Mouse (Mus musculus): ENCODE data around the gene Dnph1. TPM values are rescaled to one million over a fixed set of nuclear protein-coding genes. Genes with fewer than 3 reads are reported as not detected.

The Dnph1 gene
- polyA plus RNA-seq, 1 experiment, result 11.5 TPM

DNA sequence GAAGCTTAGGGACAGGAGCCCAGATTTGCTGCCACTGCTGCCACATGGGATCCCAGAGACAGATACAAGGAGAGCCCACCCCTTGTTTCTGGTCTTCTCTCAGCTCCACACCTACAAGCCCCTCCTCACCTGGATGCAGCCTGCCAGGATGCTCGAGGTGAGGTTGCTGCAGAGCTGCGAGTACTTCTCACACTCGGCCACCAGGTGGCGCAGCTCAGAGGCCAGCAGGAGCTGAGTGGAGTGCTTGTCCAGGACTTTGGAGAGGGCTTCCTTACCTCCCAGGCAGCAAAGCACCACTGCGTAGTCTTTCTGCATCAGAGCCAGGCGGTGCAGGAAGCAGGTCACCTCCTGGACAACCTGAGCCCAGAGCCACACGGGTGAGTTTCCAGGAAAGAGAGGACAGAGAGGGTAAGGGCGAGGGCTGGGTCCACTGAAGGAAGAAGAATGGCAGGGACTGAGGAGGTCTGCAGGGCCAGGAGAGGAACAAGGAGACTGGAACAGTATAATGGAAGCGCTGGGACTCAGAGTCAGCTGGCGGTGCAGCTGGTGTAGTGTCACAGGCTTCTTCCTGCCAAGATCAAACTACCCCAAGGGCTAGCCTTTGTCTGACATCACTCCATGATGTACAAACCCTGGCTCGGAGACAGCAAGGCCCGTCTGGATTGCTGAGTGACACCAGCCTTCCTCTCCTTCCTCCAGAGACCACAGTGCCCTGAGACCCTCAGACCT is 29.2 kb downstream of the Dnph1 start:
- no peak overlapping the region for H3K4me3 ChIP-seq (replicated peaks; ENCODE audit: control insufficient read depth, low read depth, low read length)
- H3K4me1 ChIP-seq (ENCODE audit: control insufficient read depth, insufficient read depth, low read length), result no peaks in the 10 kb centered on the region; the same call in 1 of the 2 replicates
- TF ChIP-seq CTCF (IDR thresholded peaks at IDR 0.05; ENCODE audit: control insufficient read depth, insufficient read depth, low read length), result peak; percentile 95
- no peak for TF ChIP-seq POLR2A (IDR thresholded peaks at IDR 0.05; ENCODE audit: borderline replicate concordance, control insufficient read depth, low read depth, low read length)
- 53% methylated on average over 12 of the region's 12 CpGs for WGBS
- H3K27ac ChIP-seq (ENCODE audit: control insufficient read depth, insufficient read depth, low read depth, low read length, poor library complexity), result no peak overlapping the region

- TF ChIP-seq POLR2A (IDR thresholded peaks at IDR 0.05; ENCODE audit: borderline replicate concordance, control insufficient read depth, low read depth, low read length) (no peak), CTCF (IDR thresholded peaks at IDR 0.05; ENCODE audit: control insufficient read depth, insufficient read depth, low read length) (no peak)
- H3K4me1 ChIP-seq (ENCODE audit: control insufficient read depth, insufficient read depth, low read length), result no peaks in the 10 kb centered on the region
- no peak overlapping the region for H3K4me3 ChIP-seq (replicated peaks; ENCODE audit: control insufficient read depth, low read depth, low read length)
- whole genome bisulfite sequencing, result 93% methylated on average over 12 of the region's 12 CpGs
- H3K27ac ChIP-seq (ENCODE audit: control insufficient read depth, insufficient read depth, low read depth, low read length, poor library complexity), result no peak overlapping the region
Observed at GRCm38 (mm10) chr17:46543661-46544060, 47.1 kb downstream of the Dnph1 start.

DNA sequence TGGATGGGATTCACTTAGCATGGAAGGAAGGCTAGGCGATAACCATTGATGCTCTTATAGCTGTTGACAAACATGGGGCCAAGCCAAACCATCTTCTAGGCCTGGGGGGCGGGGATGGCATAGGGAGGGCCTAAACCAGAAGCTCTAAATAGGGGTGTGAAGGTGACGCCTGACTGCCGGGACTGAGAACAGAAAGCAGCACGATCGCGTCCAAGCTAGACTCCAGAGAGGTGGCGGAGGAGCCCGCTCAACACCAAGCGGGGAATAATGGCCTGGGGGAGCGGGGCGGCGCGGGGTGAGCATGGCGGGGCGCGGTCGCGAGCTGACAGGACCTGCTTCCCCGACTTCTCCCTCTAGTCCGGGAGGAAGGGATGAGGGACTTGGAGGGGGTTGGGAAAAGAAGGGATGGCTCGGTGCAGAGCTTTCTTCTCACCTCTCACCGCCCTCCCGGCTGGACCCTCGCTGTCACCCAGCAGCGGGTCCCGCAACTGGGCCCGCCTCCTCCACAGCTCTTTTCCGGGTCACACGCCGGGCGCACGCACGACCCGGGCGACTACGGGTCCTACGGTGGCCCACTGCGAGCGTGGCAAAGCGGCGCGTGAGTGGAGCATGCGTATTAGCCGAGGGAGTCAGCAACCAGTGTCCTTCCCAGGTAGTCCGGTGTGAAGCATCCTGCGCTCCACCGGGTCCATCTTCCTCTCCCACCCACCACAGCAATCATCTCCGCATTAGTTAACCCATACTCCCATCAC is 49.5 kb downstream of the Dnph1 start, which contains the start of gene Cul9:
Cul9 (minus strand) TSS at position 576 of the 752 bp plus-strand sequence.
- H3K4me1 ChIP-seq (ENCODE audit: control insufficient read depth, insufficient read depth, low read length), result no peaks in the 10 kb centered on the region
- no peak within 1 kb of the TSS for H3K27ac ChIP-seq (ENCODE audit: control insufficient read depth, insufficient read depth, low read depth, low read length, poor library complexity)
- TF ChIP-seq POLR2A (IDR thresholded peaks at IDR 0.05; ENCODE audit: borderline replicate concordance, control insufficient read depth, low read depth, low read length) (peak; percentile 21; the same call in 1 of the 2 replicates), CTCF (IDR thresholded peaks at IDR 0.05; ENCODE audit: control insufficient read depth, insufficient read depth, low read length) (no peak)
- WGBS, result 2% methylated on average over 49 of the region's 49 CpGs
- H3K4me3 ChIP-seq (replicated peaks; ENCODE audit: control insufficient read depth, low read depth, low read length), result peak within 1 kb of the TSS; percentile 62

DNA sequence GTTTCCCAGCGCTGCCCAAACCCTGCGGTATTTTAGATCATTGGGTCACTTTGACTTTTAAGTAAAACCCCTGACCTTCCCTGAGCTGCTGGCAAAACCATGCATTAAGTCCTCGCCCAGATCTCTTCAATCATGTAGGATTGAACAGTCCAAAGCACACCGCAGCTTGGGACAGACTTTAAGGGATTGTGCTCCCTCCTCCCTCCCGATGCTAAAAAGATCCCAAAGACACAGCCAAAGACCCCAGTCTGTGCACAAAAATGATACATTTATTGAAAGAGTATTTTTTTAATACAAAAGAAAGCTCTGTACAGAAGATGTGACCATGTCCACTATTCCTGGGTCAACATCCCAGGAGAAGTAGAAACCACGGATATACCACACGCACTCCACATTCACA is 50.1 kb downstream of the Dnph1 start:
- 47% methylated on average over 7 of the region's 7 CpGs for WGBS
- TF ChIP-seq CTCF (IDR thresholded peaks at IDR 0.05; ENCODE audit: control insufficient read depth, insufficient read depth, low read length) (no peak), POLR2A (IDR thresholded peaks at IDR 0.05; ENCODE audit: borderline replicate concordance, control insufficient read depth, low read depth, low read length) (no peak)
- H3K27ac ChIP-seq (ENCODE audit: control insufficient read depth, insufficient read depth, low read depth, low read length, poor library complexity), result no peak overlapping the region

GRCm38 (mm10) chr17:46546995-46547394 is 50.5 kb downstream of the Dnph1 start:
- WGBS, result 59% methylated on average over 8 of the region's 8 CpGs
- Histone ChIP-seq H3K4me3 (replicated peaks; ENCODE audit: control insufficient read depth, low read depth, low read length) (no peak overlapping the region), H3K27ac (ENCODE audit: control insufficient read depth, insufficient read depth, low read depth, low read length, poor library complexity) (no peak overlapping the region), H3K4me1 (ENCODE audit: control insufficient read depth, insufficient read depth, low read length) (no peaks in the 10 kb centered on the region)
- TF ChIP-seq POLR2A (IDR thresholded peaks at IDR 0.05; ENCODE audit: borderline replicate concordance, control insufficient read depth, low read depth, low read length), result no peak
- no peak for TF ChIP-seq CTCF (IDR thresholded peaks at IDR 0.05; ENCODE audit: control insufficient read depth, insufficient read depth, low read length)

More for the DNA sequence above, 50.1 kb downstream of the Dnph1 start:
- peak overlapping the region; percentile 62 for H3K4me3 ChIP-seq (replicated peaks; ENCODE audit: control insufficient read depth, low read depth, low read length)
- no peaks in the 10 kb centered on the region for H3K4me1 ChIP-seq (ENCODE audit: control insufficient read depth, insufficient read depth, low read length)

DNA sequence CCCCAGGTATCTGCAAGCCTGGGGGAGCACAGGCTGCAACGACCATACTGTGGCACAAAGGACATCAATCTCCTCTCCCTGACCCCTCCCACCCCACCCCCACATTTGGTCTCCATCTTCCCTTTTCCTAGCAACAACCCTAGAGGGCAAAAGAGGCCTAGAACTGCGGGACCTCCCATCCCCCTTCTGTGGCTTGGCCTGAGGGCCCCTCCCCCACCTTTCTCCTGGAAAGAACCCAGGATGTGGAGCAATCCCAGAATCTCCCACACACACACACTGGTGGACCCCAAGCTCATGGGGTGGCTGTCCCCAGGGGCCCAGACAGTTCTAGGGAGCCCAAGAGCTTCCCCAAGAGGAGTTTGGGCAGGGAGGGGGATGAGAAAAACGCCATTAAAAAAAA is 51.4 kb downstream of the Dnph1 start:
- 67% methylated on average over 3 of the region's 3 CpGs for WGBS
- Histone ChIP-seq H3K4me3 (replicated peaks; ENCODE audit: control insufficient read depth, low read depth, low read length) (no peak overlapping the region), H3K27ac (ENCODE audit: control insufficient read depth, insufficient read depth, low read depth, low read length, poor library complexity) (no peak overlapping the region), H3K4me1 (ENCODE audit: control insufficient read depth, insufficient read depth, low read length) (no peaks in the 10 kb centered on the region)
- TF ChIP-seq CTCF (IDR thresholded peaks at IDR 0.05; ENCODE audit: control insufficient read depth, insufficient read depth, low read length), result no peak
- TF ChIP-seq POLR2A (IDR thresholded peaks at IDR 0.05; ENCODE audit: borderline replicate concordance, control insufficient read depth, low read depth, low read length), result no peak

DNA sequence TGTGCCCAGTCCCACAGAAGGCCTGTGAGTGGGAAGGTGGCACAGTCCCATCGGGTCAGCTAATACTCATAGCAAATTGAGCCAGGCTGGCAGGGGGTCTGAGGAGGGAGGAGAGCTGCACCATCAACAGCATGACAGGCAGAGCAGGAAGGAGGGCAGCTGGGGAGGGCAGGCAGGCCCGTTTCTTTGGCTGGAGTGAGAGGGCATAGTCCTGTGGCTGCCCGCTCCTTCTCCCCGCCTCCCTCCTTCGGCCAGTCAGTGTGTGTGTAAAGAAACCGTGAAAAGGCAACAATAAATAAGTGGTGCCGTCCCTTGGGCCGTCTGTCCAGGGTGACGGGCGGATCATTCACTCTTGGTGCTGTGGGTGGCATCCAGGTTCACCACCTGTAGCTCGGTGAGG is 52.2 kb downstream of the Dnph1 start:
- H3K4me1 ChIP-seq (ENCODE audit: control insufficient read depth, insufficient read depth, low read length), result no peaks in the 10 kb centered on the region; the same call in 1 of the 2 replicates
- H3K4me3 ChIP-seq (replicated peaks; ENCODE audit: control insufficient read depth, low read depth, low read length), result no peak overlapping the region
- no peak overlapping the region for H3K27ac ChIP-seq (ENCODE audit: control insufficient read depth, insufficient read depth, low read depth, low read length, poor library complexity)
- WGBS, result 80% methylated on average over 11 of the region's 11 CpGs
- TF ChIP-seq CTCF (IDR thresholded peaks at IDR 0.05; ENCODE audit: control insufficient read depth, insufficient read depth, low read length) (no peak), POLR2A (IDR thresholded peaks at IDR 0.05; ENCODE audit: borderline replicate concordance, control insufficient read depth, low read depth, low read length) (no peak)

- Histone ChIP-seq H3K4me1 (ENCODE audit: control insufficient read depth, insufficient read depth, low read length) (peaks cover 1% of the 10 kb centered on the region; the same call in 1 of the 2 replicates), H3K27ac (ENCODE audit: control insufficient read depth, insufficient read depth, low read depth, low read length, poor library complexity) (no peak overlapping the region), H3K4me3 (replicated peaks; ENCODE audit: control insufficient read depth, low read depth, low read length) (no peak overlapping the region)
- TF ChIP-seq CTCF (IDR thresholded peaks at IDR 0.05; ENCODE audit: control insufficient read depth, insufficient read depth, low read length), result peak; percentile 67; the same call in 1 of the 2 replicates
- TF ChIP-seq POLR2A (IDR thresholded peaks at IDR 0.05; ENCODE audit: borderline replicate concordance, control insufficient read depth, low read depth, low read length), result no peak
- WGBS, result 44% methylated on average over 8 of the region's 8 CpGs
Observed at GRCm38 (mm10) chr17:46549193-46549592, 52.7 kb downstream of the Dnph1 start.

Other genes with a start within 250 kb of the Dnph1 start
- 26.6 and 55.4 TPM in 2 replicates for gene Polr1c, start 248.7 kb upstream of the Dnph1 start, polyA plus RNA-seq (2011; ENCODE audit: insufficient read depth, insufficient read length, low replicate concordance, missing spikeins)
- 75.6 and 103 TPM in 2 replicates for gene Yipf3, start 248.6 kb upstream of the Dnph1 start, polyA plus RNA-seq (2011; ENCODE audit: insufficient read depth, insufficient read length, low replicate concordance, missing spikeins)
- 1.4 and 2.4 TPM in 2 replicates for gene Lrrc73, start 243.2 kb upstream of the Dnph1 start, polyA plus RNA-seq (2011; ENCODE audit: insufficient read depth, insufficient read length, low replicate concordance, missing spikeins)
- gene Tjap1, start 213.7 kb upstream of the Dnph1 start, polyA plus RNA-seq (2011; ENCODE audit: insufficient read depth, insufficient read length, low replicate concordance, missing spikeins), result 20.0 and 28.9 TPM in 2 replicates
- gene Dlk2, start 199.3 kb upstream of the Dnph1 start, polyA plus RNA-seq (2011; ENCODE audit: insufficient read depth, insufficient read length, low replicate concordance, missing spikeins), result not detected in 2 replicates
- gene Abcc10, start 168.4 kb upstream of the Dnph1 start, polyA plus RNA-seq (2011; ENCODE audit: insufficient read depth, insufficient read length, low replicate concordance, missing spikeins), result 4.0 and 9.0 TPM in 2 replicates
- gene Zfp318, start 113.0 kb upstream of the Dnph1 start, polyA plus RNA-seq (2011; ENCODE audit: insufficient read depth, insufficient read length, low replicate concordance, missing spikeins), result 14.0 and 16.1 TPM in 2 replicates
- gene Crip3, start 67.8 kb upstream of the Dnph1 start, polyA plus RNA-seq (2011; ENCODE audit: insufficient read depth, insufficient read length, low replicate concordance, missing spikeins), result 2.7 TPM in 1 of 2 replicates, not detected in the other
- gene Slc22a7, start 58.3 kb upstream of the Dnph1 start, polyA plus RNA-seq (2011; ENCODE audit: insufficient read depth, insufficient read length, low replicate concordance, missing spikeins), result 0.75 TPM in 1 of 2 replicates, not detected in the other
- gene Ttbk1, start 9.0 kb upstream of the Dnph1 start, polyA plus RNA-seq (2011; ENCODE audit: insufficient read depth, insufficient read length, low replicate concordance, missing spikeins), result 0.27 and 1.2 TPM in 2 replicates
- 11.1 and 14.9 TPM in 2 replicates for gene Cul9, start 49.7 kb downstream of the Dnph1 start, polyA plus RNA-seq (2011; ENCODE audit: insufficient read depth, insufficient read length, low replicate concordance, missing spikeins)
- gene Srf, start 59.5 kb downstream of the Dnph1 start, polyA plus RNA-seq (2011; ENCODE audit: insufficient read depth, insufficient read length, low replicate concordance, missing spikeins), result 14.6 and 17.4 TPM in 2 replicates
- 0.68 and 3.9 TPM in 2 replicates for gene Ptk7, start 132.8 kb downstream of the Dnph1 start, polyA plus RNA-seq (2011; ENCODE audit: insufficient read depth, insufficient read length, low replicate concordance, missing spikeins)
- 6.6 and 11.9 TPM in 2 replicates for gene Klc4, start 149.3 kb downstream of the Dnph1 start, polyA plus RNA-seq (2011; ENCODE audit: insufficient read depth, insufficient read length, low replicate concordance, missing spikeins)
- 49.3 and 50.2 TPM in 2 replicates for gene Mrpl2, start 149.5 kb downstream of the Dnph1 start, polyA plus RNA-seq (2011; ENCODE audit: insufficient read depth, insufficient read length, low replicate concordance, missing spikeins)
- gene Cul7, start 153.6 kb downstream of the Dnph1 start, polyA plus RNA-seq (2011; ENCODE audit: insufficient read depth, insufficient read length, low replicate concordance, missing spikeins), result 9.1 and 12.5 TPM in 2 replicates
- gene Rrp36, start 177.6 kb downstream of the Dnph1 start, polyA plus RNA-seq (2011; ENCODE audit: insufficient read depth, insufficient read length, low replicate concordance, missing spikeins), result 10.3 and 23.3 TPM in 2 replicates
- 31.5 and 53.0 TPM in 2 replicates for gene Mea1, start 182.1 kb downstream of the Dnph1 start, polyA plus RNA-seq (2011; ENCODE audit: insufficient read depth, insufficient read length, low replicate concordance, missing spikeins)
- gene Klhdc3, start 184.2 kb downstream of the Dnph1 start, polyA plus RNA-seq (2011; ENCODE audit: insufficient read depth, insufficient read length, low replicate concordance, missing spikeins), result 37.6 and 41.7 TPM in 2 replicates
- 23.7 and 47.1 TPM in 2 replicates for gene Ppp2r5d, start 208.4 kb downstream of the Dnph1 start, polyA plus RNA-seq (2011; ENCODE audit: insufficient read depth, insufficient read length, low replicate concordance, missing spikeins)
- gene Pex6, start 214.8 kb downstream of the Dnph1 start, polyA plus RNA-seq (2011; ENCODE audit: insufficient read depth, insufficient read length, low replicate concordance, missing spikeins), result 22.6 and 28.8 TPM in 2 replicates
- 2.9 and 3.0 TPM in 2 replicates for gene Gnmt, start 232.5 kb downstream of the Dnph1 start, polyA plus RNA-seq (2011; ENCODE audit: insufficient read depth, insufficient read length, low replicate concordance, missing spikeins)